Mouse (Mus musculus): ENCODE data around the gene Tlcd1.

- TF ChIP-seq POLR2A (IDR thresholded peaks at IDR 0.05; ENCODE audit: insufficient read length, low read depth), result no peak
- TF ChIP-seq MYOG (IDR thresholded peaks at IDR 0.05; ENCODE audit: control insufficient read depth in 1 of 3, insufficient read depth in 1 of 3, insufficient read length in 2 of 3, low read depth in 2 of 3), result peak in 1 of 3 experiments; percentile 17
- TF ChIP-seq USF1 (IDR thresholded peaks at IDR 0.05; ENCODE audit: low read depth), result no peak
- TF ChIP-seq TCF3 (IDR thresholded peaks at IDR 0.05; ENCODE audit: insufficient read length, low read depth), result no peak
- TF ChIP-seq CEBPB (IDR thresholded peaks at IDR 0.05; ENCODE audit: insufficient read depth, poor library complexity, severe bottlenecking), result no peak
- no peak for TF ChIP-seq MYOD1 (IDR thresholded peaks at IDR 0.05; ENCODE audit: control insufficient read depth in 1 of 3, insufficient read length in 2 of 3, low read depth in 2 of 3)
Observed at GRCm38 (mm10) chr11:78172748-78173383, 3.6 kb upstream of the Tlcd1 start.
